Mouse (Mus musculus): ENCODE data around the gene Arhgap45. TPM values are rescaled to one million over a fixed set of nuclear protein-coding genes. Genes with fewer than 3 reads are reported as not detected.

Arhgap45 gene
- total and polyA plus RNA-seq, 2 experiments from 2014 or later = 1.6 to 1.7 TPM

DNA sequence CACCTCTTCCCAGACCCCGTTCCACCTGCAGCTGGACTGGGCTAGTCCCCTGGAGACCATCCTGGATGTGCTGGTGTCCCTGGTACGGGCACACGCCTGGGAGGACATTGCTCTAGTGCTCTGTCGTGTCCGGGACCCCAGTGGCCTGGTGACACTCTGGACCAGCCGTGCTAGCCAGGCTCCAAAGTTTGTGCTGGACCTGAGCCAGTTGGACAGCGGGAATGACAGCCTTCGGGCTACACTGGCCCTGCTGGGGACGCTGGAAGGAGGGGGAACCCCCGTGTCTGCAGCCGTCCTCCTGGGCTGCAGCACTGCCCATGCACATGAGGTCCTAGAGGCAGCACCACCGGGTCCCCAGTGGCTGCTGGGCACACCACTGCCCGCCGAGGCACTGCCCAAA, 43.6 kb upstream of the Arhgap45 start:
- DNase-seq (ENCODE audit: low spot score) = no peak
- no peak overlapping the region for H3K27ac ChIP-seq (ENCODE audit: low read depth, low read length)
- WGBS = 60% methylated on average over 14 of the region's 14 CpGs
- H3K9ac ChIP-seq (replicated peaks; ENCODE audit: low read length, poor library complexity, severe bottlenecking) = no peak overlapping the region
- H3K4me2 ChIP-seq (ENCODE audit: low read depth, low read length, poor library complexity, severe bottlenecking) = no peak overlapping the region
- no peaks in the 10 kb centered on the region for H3K4me1 ChIP-seq (ENCODE audit: insufficient read depth, low read length)
- no peak for ATAC-seq (ENCODE audit: low FRiP score)
- TF ChIP-seq CTCF (IDR thresholded peaks at IDR 0.05) = no peak
- H3K36me3 ChIP-seq (ENCODE audit: insufficient read depth, low read length) = peaks cover 33% of the 10 kb centered on the region
- H3K9me3 ChIP-seq (ENCODE audit: low read length) = no peaks in the 10 kb centered on the region
- H3K4me3 ChIP-seq (ENCODE audit: low read depth, low read length) = no peak overlapping the region
- peaks cover 16% of the 10 kb centered on the region for H3K27me3 ChIP-seq (ENCODE audit: insufficient read depth, low read length)

DNA sequence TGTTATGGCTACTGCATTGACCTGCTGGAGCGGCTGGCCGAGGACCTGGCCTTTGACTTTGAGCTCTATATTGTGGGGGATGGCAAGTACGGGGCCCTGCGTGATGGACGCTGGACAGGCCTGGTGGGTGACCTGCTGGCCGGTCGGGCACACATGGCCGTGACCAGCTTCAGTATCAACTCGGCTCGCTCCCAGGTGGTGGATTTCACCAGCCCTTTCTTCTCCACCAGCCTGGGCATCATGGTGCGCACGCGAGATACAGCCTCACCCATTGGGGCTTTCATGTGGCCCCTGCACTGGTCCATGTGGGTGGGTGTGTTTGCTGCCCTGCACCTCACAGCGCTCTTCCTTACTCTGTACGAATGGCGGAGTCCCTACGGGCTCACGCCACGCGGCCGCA, 42.4 kb upstream of the Arhgap45 start:
- 90% methylated on average over 21 of the region's 21 CpGs for WGBS

DNA sequence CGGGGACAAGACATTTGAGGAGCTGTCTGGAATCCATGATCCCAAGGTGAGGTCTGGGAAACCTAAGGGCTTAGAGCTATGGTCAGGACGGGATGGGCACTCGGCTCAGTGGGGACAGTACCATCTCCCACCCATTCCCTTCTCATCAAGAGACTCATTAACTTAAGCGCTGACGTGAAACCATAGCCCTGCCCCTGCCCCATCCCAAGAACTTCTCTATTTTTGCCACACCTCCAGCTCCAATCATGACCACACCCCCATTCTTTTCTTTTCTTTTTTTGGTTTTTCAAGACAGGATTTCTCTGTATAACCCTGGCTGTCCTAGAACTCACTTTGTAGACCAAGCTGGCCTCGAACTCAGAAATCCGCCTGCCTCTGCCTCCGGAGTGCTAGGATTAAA, 41.8 kb upstream of the Arhgap45 start:
- Histone ChIP-seq H3K9me3 (ENCODE audit: low read length) (no peaks in the 10 kb centered on the region), H3K36me3 (ENCODE audit: insufficient read depth, low read length) (peaks cover 42% of the 10 kb centered on the region), H3K4me1 (ENCODE audit: insufficient read depth, low read length) (no peaks in the 10 kb centered on the region), H3K9ac (replicated peaks; ENCODE audit: low read length, poor library complexity, severe bottlenecking) (no peak overlapping the region), H3K4me2 (ENCODE audit: low read depth, low read length, poor library complexity, severe bottlenecking) (no peak overlapping the region), H3K27ac (ENCODE audit: low read depth, low read length) (no peak overlapping the region), H3K27me3 (ENCODE audit: insufficient read depth, low read length) (peaks cover 16% of the 10 kb centered on the region), H3K4me3 (ENCODE audit: low read depth, low read length) (no peak overlapping the region)
- no peak for ATAC-seq (ENCODE audit: low FRiP score)
- 84% methylated on average over 8 of the region's 8 CpGs for whole genome bisulfite sequencing
- TF ChIP-seq CTCF (IDR thresholded peaks at IDR 0.05) = no peak
- no peak for DNase-seq (ENCODE audit: low spot score)

More for the DNA sequence above, 42.4 kb upstream of the Arhgap45 start:
- Histone ChIP-seq H3K27ac (ENCODE audit: low read depth, low read length) (no peak overlapping the region), H3K4me1 (ENCODE audit: insufficient read depth, low read length) (no peaks in the 10 kb centered on the region), H3K4me2 (ENCODE audit: low read depth, low read length, poor library complexity, severe bottlenecking) (no peak overlapping the region), H3K9ac (replicated peaks; ENCODE audit: low read length, poor library complexity, severe bottlenecking) (no peak overlapping the region), H3K4me3 (ENCODE audit: low read depth, low read length) (no peak overlapping the region), H3K36me3 (ENCODE audit: insufficient read depth, low read length) (peaks cover 37% of the 10 kb centered on the region), H3K27me3 (ENCODE audit: insufficient read depth, low read length) (peaks cover 16% of the 10 kb centered on the region), H3K9me3 (ENCODE audit: low read length) (no peaks in the 10 kb centered on the region)
- ATAC-seq (ENCODE audit: low FRiP score) = no peak
- TF ChIP-seq CTCF (IDR thresholded peaks at IDR 0.05) = no peak
- no peak for DNase-seq (ENCODE audit: low spot score)

DNA sequence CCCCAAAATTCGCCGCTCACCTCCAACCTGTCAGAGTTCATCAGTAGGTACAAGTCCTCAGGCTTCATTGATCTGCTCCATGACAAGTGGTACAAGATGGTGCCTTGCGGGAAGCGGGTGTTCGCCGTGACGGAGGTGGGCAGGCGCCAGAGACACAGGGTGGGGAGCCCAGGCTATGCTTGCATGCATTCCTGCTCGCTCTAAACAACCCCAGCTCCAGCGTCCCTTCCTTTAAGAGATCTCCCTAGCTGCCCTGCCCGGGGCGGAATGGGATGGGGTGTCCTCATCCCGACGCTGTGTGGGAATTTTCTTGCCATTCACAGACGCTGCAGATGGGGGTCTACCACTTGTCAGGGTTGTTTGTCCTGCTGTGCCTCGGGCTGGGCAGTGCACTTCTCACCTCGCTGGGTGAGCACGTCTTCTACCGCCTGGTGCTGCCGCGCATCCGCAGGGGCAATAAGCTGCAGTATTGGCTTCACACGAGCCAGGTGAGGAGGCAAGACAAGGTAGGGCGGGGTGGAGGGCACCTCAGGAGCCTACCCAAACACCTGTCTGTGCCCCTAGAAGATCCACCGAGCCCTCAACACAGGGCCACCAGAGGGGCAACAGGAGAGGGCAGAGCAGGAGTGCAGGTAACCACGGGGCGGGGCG, 40.3 kb upstream of the Arhgap45 start:
- no peak overlapping the region for H3K4me2 ChIP-seq (ENCODE audit: low read depth, low read length, poor library complexity, severe bottlenecking)
- WGBS = 83% methylated on average over 28 of the region's 28 CpGs
- DNase-seq (ENCODE audit: low spot score) = no peak
- H3K27me3 ChIP-seq (ENCODE audit: insufficient read depth, low read length) = peaks cover 9% of the 10 kb centered on the region
- no peak overlapping the region for H3K9ac ChIP-seq (replicated peaks; ENCODE audit: low read length, poor library complexity, severe bottlenecking)
- no peak for TF ChIP-seq CTCF (IDR thresholded peaks at IDR 0.05)
- ATAC-seq (ENCODE audit: low FRiP score) = no peak
- H3K27ac ChIP-seq (ENCODE audit: low read depth, low read length) = no peak overlapping the region
- no peak overlapping the region for H3K4me3 ChIP-seq (ENCODE audit: low read depth, low read length)
- no peaks in the 10 kb centered on the region for H3K4me1 ChIP-seq (ENCODE audit: insufficient read depth, low read length)
- H3K9me3 ChIP-seq (ENCODE audit: low read length) = no peaks in the 10 kb centered on the region
- peaks cover 42% of the 10 kb centered on the region for H3K36me3 ChIP-seq (ENCODE audit: insufficient read depth, low read length)

DNA sequence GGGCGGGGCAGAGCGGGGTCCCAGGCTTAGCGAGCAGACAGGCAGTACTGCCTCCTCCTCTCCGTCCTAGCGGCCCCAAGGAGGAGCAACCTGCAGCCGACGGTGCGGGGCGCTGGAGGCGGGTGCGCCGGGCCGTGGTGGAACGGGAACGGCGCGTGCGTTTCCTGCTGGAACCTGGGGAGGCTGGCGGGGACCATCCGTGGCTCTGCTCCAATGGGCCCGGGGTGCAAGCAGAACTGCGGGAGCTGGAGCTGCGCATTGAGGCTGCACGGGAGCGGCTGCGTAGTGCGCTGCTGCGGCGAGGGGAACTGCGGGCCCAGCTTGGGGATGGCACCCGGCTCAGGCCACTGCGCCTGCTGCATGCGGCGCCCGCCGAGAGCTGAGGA, 39.7 kb upstream of the Arhgap45 start:
- 78% methylated on average over 26 of the region's 36 CpGs for WGBS
- no peak overlapping the region for H3K4me3 ChIP-seq (ENCODE audit: low read depth, low read length)
- no peak overlapping the region for H3K4me2 ChIP-seq (ENCODE audit: low read depth, low read length, poor library complexity, severe bottlenecking)
- DNase-seq (ENCODE audit: low spot score) (no peak), ATAC-seq (ENCODE audit: low FRiP score) (no peak)
- H3K9me3 ChIP-seq (ENCODE audit: low read length) = no peaks in the 10 kb centered on the region
- peaks cover 42% of the 10 kb centered on the region for H3K36me3 ChIP-seq (ENCODE audit: insufficient read depth, low read length)
- no peak overlapping the region for H3K27ac ChIP-seq (ENCODE audit: low read depth, low read length)
- H3K9ac ChIP-seq (replicated peaks; ENCODE audit: low read length, poor library complexity, severe bottlenecking) = no peak overlapping the region
- 0 out of 2 replicates have a peak, but pooled peaks cover 2% of the 10 kb centered on the region for H3K4me1 ChIP-seq (ENCODE audit: insufficient read depth, low read length)
- no peak for TF ChIP-seq CTCF (IDR thresholded peaks at IDR 0.05)
- H3K27me3 ChIP-seq (ENCODE audit: insufficient read depth, low read length) = peaks cover 4% of the 10 kb centered on the region

DNA sequence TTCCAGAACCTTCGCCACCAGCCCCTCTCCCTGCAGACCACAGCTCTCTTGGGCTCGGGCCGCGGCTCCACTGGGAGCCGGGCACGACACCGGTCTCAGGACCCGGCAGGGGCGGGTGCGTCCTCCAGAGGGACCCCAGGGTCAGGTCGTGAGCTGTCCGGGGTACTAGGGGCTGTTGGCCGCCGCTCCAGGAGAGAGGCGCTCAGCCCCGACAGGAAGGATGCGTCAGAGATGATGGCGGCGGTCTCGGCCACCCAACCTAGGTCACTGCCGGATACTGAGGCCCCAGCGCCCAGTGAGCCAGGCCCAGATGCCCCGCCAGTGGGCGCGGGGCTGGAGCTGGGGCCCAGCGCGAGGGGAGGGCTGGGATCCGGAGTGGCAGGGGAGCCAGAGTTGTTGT, 39.1 kb upstream of the Arhgap45 start:
- Histone ChIP-seq H3K27ac (ENCODE audit: low read depth, low read length) (no peak overlapping the region), H3K4me1 (ENCODE audit: insufficient read depth, low read length) (peaks cover 4% of the 10 kb centered on the region), H3K27me3 (ENCODE audit: insufficient read depth, low read length) (no peaks in the 10 kb centered on the region), H3K36me3 (ENCODE audit: insufficient read depth, low read length) (peaks cover 42% of the 10 kb centered on the region), H3K4me3 (ENCODE audit: low read depth, low read length) (no peak overlapping the region), H3K4me2 (ENCODE audit: low read depth, low read length, poor library complexity, severe bottlenecking) (no peak overlapping the region), H3K9me3 (ENCODE audit: low read length) (no peaks in the 10 kb centered on the region), H3K9ac (replicated peaks; ENCODE audit: low read length, poor library complexity, severe bottlenecking) (no peak overlapping the region)
- no peak for ATAC-seq (ENCODE audit: low FRiP score)
- 84% methylated on average over 27 of the region's 28 CpGs for WGBS
- DNase-seq (ENCODE audit: low spot score) = no peak
- no peak for TF ChIP-seq CTCF (IDR thresholded peaks at IDR 0.05)
